Mouse (Mus musculus) lung, postnatal 36 days (tissue): ENCODE data around the gene Arl6ip4.
A peak's percentile ranks its signal among the peaks of the same experiment; 100 is the strongest.

Experiments
- DNase-seq: peaks from one replicate; pipeline ENCODE4 v3.0.0; 2022; ENCODE audit warnings: mixed read lengths

Arl6ip4 gene

DNA sequence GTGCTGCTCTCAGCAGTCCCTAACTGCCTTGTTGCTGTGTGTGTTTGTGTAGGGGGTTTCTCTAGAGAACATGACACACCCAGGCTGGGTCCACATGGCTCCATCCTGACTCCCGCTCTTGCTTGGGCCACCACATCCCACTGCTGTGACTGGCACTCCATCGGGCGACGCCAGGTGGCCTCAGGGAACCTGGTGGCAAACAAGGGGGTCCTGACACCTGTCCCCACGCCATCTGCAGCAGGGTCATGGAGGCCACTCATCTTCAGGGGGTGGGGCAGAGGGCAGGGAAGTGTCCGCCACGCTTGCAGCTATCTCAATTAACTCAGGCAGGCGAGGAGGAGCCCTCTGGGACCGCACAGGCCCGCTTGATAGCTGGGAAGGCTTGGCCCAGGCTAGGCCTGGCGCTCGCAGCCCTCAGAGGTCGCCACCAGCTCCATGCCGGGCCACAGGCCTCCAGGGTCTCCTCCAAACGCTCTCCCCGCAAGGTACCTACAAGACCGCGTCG lies 20.8 kb upstream of the Arl6ip4 start:
- no peak for DNase-seq

DNA sequence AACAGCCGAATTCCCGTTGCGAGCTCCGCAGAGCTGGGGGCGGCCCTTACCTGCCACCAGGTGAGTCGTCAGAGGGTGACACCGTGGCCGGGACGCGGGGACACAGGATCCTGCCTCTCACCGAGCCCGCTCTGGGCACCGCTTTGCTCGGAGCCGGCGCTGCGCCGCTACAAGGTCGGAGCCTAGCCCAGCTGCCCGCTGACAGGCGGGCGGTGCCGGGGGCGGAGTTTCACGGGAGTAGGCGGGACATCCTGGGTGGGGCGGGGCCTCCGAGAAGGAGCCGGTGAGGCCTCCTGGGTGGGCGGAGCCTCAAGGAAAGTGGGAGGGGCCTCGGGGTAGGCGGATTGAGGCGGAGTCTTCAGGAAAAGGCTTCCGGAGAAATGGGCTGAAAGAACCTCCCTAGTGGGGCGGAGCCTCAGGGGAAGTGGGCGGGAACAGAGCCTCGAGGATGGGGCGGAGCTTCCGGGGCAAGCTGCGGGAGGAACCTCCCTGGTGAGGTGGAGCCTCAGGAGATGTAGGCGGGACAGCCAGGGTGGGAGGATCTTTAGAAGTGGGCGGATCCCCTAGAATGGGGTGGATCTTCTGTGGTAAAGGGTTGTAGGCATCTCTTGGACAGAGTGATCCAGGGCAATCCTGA lies 20.2 kb upstream of the Arl6ip4 start, which contains the start of gene Abcb9:
Gene Abcb9, minus strand, starts transcription at position 203 of the 637 bp plus-strand sequence.
- peak; percentile 99 for DNase-seq

DNA sequence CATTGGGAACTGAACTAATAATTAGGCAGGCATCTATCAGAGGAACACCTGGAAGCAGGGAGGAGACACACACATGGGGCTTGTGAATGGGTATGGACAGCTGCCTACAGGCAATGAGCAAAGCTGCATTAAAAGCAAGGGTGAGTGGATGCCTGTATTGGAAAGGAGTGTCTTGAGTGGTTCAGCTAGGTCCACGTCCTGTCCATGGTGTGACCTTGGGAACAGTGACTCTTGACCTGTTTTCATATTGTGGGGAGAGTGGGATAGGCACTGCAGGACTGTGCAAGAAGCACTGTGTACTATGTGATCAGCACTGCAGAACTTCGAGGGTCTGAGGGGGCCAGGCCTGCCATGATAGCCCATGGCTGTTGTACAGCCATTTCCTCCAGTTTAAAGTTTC lies 17.0 kb upstream of the Arl6ip4 start:
- no peak for DNase-seq

DNA sequence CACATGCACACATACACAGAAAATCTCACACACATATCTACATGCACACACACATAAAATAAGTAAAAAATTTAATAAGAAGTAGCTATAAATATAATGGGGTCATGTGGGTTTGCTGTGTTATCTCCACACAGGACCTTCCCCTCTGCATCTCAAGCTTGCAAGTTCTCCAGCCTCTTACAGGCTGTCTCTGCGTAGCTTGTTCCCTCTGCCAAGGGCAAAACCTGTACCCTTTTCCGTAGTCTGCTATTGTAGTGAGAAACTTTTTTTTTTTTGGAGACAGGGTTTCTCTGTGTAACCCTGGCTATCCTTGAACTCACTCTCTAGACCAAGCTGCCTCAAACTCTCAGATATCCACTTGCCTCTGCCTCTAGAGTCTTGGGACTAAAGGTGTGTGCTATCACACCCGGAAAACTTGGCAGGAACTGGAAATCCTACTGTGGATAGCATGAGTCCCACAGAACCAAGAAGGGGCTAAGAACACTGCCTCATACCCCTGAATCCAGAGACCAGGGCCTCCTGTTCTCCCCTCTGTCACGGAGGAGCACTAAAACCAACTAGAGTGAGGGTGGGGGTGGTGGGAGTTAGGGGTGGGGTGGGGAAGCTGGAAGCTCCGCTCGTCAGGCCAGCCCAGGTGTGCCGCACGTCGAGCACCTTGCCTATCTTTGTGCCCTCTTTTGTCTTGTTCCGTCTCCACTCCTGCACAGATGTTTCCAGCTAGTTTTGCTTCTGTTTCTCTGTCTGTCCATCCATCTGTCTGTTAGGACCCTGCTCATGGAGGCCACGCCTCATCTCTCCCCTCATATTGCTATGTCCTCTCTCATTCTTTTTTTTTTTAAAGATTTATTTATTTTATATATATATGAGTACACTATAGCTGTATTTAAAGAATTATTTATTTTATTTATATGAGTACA lies 15.5 kb upstream of the Arl6ip4 start:
- no peak for DNase-seq

DNA sequence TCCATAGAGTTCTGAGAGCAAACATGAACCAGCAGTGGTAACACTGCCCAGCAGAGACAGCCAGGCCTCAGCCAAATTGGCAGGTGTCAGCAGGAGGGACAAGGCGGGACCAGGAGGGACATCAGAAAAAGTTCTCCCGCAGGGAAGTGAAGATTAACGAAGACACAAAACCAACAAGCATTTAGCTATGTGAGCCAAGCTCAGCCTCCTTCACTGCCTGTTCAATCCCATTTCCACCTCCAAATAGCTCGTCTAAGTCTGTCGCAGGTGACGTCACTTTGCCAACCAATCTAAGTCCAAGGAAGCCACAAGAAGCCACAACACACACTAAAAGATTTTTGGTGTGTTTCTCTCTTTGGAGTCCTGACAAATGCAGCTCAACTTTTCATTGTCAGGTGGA lies 13.6 kb upstream of the Arl6ip4 start:
- DNase-seq = no peak

DNA sequence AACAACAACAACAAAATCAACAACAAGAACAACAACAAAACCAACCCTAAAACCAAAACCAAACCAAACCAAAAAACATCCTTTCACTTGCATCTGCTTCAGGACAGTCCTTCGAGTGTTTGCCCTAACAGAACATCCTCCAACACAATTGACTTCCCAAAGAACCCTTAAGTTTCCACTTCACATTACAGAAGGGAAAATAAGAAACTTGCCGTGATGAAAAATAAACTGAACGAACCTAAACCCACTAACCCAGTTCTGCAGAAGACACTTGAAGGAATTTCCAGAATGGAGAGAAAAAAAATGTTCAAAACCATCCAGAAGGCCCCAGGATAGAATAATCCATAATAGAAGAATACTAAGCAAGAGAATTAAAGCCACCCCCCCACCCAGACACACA lies 12.9 kb upstream of the Arl6ip4 start:
- DNase-seq = no peak

DNA sequence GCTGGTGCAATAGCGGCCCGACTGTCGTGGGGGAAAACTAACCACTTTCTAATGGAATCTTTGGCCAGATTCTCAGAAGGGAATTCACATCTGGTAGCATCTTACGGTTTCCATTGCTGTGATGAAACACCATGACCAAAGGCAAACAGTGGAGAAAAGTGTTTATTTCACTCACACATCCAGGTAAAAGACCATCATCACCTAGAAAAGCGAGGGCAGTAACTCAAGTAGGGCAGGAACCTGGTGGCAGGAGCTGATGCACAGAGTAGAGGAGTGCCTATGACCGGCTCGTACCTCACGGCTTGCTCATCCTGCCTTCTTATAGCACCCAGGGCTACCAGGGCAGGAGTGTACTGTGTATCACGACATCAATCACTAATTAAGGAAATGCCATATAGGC lies 12.3 kb upstream of the Arl6ip4 start:
- DNase-seq = no peak

DNA sequence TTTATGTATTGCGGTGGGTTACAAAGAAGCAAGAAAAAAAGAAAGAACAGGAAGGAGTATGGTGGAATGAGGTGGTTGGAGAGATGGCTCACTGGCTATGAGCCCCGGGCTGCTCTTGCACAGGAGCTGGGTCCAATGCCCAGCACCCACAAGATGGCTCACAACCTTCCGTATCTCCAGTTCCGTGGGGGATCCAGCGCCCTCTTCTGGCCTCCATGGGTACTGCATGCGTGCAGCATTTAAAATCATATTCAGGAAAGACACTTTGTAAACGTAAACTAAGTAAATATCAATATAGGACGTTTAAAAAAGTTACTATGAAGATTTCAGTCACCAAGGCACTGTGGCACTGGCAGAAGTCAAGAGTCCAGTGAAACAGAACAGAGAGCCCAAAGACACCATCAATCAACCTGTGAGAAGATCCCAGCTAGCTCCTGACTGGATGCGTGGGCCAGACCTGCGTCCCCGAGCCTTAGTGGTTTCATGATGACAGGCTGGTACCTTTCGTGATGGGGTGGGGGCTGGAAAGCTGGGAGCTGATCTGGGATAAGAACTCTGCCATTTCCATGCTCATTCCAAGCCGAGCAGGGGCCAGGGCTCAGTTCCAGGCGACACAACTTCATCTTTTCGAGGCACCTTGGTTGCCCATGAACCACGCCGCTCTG lies 4.7 kb upstream of the Arl6ip4 start:
- DNase-seq = peak; percentile 73

DNA sequence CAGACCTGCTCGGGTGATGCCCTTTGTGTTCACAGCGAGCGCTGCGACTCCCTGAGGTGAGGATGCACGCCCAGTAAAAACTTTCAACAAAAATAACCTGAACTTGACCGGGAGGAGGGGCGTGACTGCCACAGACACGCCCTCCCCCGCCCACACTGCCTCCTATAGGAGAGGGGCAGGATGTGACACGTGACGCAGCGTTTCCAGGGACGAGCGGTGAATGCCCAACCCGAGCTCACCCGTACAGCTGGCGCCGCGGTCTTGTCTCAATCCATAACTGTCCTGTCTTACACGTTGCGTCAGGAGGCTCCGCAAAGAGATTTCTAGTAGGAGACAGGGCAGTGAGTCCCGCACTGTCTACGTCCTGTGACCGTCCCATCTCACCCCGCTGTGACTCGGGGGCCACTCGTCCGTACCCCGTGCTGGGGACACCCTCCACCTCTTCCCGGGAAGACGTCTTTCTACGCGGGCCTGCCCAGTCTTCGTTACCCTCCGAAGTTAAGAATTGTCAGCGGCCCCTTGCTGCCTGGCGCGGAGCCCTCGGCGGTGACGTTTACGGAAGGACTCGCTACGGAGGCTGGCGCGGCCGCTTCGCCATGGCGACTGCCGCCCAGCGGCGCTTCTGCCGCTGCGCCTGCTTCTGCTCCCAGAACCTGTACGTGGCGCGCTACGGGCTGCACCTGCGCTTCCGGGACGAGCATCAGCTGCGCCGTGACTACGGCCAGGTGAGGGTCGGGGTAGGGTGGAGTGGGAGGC lies 4.0 kb upstream of the Arl6ip4 start, which contains the start of gene Ogfod2:
Gene Ogfod2, plus strand, starts transcription at position 556 of the 756 bp plus-strand sequence.
- peak; percentile 98 for DNase-seq

DNA sequence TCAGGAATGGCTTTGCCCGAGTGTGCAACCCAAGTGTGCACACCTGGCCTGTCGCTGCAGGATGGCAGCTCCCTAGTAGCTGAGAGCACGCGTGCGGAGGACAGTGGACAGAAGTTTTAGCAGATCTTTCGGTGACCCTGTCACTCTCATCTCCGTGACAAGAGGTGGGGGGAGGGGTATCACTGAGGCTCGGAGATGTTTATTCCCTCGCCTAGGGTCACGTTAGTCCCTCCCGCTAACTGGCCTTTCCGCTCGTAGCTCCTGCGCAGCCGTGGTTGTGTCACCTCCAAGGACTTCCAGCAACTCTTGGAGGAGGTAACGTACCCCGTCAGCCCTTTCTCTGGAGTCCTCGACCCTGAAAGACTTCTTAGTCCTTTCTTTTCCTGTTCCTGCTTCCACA lies 3.4 kb upstream of the Arl6ip4 start:
- DNase-seq = peak; percentile 33

DNA sequence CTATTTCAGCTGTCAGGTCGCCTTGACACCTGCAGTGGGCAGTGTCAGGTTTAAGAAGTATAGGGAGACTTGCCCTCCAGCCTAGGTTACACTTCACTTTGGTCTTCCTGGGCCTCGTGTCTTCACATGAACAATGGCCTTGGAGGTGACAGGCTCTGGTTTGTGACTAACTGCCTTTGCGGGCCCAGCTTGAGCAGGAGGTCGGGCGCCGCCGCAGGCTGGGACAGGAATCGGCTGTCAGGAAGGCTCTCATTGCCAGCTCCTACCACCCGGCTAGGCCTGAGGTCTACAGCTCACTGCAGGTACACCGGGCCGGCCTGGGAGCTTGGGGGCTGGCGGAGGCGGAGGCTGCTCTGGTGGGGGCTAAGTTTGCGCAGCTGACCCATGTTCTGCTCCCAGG lies 2.9 kb upstream of the Arl6ip4 start:
- peak; percentile 60 for DNase-seq

DNA sequence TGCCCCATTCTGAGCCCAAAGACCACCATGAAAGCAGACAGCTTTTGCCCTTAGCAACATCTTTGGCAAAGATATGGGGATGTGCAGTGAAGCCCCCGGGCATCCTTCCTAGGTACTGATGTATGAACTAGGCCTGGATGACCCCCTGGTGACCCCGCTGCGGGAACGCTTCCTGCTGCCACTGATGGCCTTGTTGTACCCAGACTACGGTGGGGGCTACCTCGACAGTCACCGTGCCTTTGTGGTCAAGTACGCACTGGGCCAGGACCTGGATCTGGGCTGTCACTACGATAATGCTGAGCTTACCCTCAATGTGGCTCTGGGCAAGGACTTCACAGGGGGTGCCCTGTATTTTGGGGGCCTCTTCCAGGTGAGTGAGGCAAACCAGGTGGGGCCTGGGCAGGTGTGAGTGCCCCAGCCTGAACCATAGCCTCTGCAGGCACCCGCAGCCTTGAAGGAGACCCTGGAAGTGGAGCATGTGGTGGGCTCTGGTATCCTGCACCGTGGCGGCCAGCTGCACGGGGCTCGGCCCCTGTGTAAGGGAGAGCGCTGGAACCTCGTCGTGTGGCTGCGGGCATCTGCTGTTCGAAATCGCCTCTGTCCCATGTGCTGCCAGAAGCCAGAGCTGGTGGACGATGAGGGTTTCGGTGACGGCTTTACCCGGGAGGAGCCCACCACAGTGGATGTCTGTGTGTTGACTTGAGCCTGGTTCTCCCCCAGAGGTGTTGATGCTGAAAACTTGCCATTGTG lies 1.4 kb upstream of the Arl6ip4 start:
- no peak for DNase-seq

DNA sequence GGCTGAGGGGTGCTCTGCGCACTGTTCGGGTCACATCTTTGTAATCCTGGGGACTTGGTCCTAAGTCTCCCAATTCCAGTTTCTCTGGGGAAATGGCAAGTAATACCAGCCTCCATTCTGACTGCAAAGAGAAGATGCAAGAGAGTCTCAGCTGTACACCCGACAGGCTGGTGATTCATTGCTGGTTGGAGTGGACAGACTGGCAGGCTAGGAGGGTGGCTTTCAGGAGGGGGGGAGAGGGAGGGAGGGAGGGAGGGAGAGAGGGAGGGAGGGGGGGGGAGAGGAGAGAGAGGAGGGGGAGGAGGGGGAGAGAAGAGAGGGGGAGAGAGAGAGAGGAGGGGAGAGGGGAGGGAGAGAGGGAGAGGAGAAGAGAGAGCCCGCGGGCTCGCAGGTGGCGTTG lies 358 bp upstream of the Arl6ip4 start:
- DNase-seq = no peak

DNA sequence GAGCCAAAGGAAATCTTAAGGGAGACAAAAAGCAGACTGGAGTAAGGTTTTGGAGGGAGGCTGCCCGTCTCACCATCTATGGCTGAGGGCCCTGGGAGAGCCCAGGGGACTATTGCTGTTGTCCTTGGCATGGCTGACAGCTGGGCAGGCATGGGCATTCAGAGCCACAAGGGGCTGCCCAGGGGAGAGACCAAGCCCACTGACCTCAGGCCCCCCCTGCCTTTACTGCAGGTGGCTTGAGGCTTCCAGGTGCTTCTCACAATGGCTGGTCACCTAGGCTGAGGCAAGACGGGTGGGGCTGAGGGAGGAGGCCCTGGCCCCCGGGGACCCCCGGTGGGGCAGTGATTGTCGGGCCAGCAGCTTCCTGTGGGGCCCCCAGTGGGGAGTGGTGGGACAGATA lies 3.3 kb downstream of the Arl6ip4 start:
- DNase-seq = no peak

DNA sequence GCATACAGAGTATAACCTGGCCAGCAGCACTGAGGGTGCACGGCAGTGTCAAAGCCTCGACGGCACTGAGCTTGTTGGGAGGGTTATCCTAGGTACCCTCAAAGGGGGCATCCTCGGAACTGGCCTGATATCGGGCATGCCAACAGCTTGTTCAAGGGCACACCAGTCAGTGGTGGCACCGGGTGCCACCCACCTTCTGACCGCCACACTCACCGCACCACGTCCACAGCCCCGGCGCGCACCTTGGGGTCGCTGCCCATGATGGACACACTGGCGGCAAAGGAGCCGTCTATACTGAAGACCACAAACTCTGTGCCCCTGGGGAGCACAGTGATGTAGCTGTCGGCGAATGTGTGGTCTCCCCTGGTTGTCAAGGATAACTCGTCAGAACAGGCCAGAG lies 6.5 kb downstream of the Arl6ip4 start:
- no peak for DNase-seq

DNA sequence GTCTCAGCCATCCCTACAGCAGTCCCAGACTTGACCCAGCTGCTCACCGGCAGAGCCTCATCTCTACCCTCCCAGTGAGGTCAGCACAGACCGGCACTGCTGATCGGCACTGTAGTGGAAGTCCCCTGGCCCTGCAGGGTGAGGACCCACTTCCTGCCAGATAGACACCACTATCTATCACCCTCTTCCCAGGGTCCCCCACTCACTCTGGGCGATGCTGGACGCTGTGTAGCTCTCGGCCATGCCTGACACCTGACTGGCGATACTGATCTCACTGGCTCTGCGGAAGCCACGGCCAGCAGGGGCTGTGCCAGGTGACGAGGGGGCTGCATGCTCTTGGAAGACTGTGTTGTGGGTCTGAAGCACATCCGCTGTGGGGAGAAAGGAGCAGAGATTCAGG lies 9.2 kb downstream of the Arl6ip4 start:
- no peak for DNase-seq

DNA sequence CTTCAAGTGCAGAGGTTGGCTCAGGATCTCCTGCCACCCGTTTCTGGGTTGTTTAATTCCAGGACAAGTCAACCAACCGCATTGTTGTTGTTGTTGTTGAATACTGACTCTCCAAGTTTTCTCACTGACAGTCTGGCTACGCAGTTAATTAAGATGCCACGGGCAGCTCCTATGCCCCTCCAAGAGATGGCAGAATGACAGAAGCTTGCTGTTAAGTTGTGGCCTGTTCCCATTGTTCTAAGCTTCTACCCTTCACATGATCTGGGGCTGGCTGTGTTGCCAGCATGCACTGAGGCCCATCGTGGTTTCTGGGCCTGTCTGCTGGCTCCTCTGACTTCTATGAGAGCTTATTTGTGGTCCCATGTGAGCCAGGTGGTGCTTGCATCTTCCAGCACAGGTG lies 18.4 kb downstream of the Arl6ip4 start:
- no peak for DNase-seq

DNA sequence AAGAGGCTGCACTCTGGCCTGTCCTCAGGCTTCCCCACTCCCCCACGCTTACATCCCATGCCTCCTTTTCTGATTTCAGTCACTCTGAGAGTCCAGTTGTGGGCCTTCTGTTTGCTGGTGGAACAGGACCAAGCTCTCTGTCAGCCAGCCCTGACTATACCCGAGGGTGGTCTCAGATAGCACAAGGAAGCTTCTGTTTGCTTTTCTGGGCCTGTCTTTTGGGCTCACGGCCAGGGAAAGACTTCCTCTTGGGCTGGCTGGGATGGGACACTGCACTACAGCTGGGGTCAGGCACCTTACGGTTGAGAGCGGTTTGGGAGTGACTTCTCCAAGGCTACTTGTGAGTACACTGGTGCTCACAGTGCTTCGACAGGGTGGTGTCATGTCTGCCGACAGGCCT lies 22.2 kb downstream of the Arl6ip4 start:
- peak; percentile 52 for DNase-seq

DNA sequence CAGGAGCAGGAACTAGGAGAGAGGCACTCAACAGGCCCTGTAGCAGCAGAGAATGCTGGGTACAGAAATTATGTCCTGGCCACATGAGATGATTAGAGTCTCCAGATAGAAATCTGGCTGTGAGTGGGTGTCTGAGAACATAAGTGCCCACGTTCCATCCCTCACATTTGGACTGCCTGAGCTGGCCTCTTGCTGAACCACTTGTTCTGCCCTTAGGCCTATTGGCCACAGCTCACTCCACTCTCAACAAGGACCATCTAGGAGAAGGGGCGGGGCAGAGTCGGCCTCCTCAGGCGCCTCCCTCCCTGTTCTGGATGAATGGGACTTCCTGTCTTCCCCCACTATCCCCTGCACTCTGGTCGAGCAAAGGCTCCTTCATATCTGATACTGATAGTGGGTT lies 33.1 kb downstream of the Arl6ip4 start:
- DNase-seq = peak; percentile 87

DNA sequence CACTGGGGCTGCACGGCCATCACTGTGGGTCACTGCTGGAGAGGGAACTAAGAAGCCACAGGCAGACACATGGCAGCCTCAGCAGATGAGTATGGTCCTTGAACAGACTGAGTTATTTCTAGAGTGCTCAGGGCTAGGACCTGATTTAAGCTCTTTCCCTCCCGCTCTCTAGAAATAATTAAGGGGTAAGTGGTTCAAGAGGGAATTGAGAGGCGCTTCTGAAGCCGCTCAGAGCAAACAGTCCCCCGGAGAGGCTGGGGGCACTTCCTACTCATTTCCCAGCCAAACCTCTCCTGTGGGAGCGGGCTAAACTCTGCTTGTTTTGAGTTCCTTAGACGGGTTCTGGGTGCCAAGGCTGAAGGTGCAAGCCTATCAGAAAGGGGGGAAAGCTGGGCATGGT lies 35.0 kb downstream of the Arl6ip4 start:
- peak; percentile 66 for DNase-seq

DNA sequence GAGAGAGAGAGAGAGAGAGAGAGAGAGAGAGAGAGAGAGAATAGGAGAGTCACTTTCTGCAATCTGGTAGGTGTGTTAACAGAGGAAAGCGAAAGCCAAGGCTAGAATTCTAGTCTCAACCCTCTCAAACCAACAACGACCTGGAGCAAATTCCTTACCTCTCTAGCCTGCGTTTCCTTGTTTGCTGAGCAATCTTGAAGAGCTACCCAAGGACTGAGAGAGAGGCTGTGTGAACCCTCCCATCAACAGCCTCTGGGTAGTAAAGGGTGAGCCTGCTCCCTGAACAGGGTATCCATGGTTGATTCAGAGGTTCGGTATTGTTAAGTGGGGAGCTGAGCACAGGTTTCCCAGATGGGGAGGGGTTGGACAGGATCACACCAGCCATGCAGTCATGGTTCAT lies 36.8 kb downstream of the Arl6ip4 start:
- peak; percentile 64 for DNase-seq

DNA sequence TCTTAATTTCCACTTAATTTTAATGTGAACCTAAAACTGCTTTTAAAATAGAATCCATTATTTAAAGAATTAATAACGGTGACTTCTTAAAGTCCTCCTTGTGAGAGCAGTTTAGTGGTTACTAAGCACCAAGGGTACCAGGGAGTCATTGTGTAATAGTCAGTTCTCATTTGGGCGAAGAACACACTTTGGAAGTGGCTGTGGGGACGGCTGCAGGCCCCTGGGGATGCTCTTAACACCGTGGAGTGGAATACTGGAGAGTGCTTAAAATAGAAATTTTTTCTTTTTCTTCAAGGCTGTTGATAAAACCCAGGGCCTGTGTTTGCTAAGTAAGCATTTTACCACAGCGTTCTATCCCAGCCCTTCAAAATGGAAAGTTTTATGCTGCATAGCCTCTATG lies 40.1 kb downstream of the Arl6ip4 start:
- DNase-seq = peak; percentile 67
